Mouse (Mus musculus): ENCODE measurements around the gene Dagla. TPM values are rescaled to one million over a fixed set of nuclear protein-coding genes. Genes with fewer than 3 reads are reported as not detected.

Dagla gene
- total and polyA plus RNA-seq, 2 experiments: 0.18 to 0.93 TPM

- 61% methylated on average over 10 of the region's 10 CpGs for WGBS
These were observed 18.2 kb downstream of the Dagla start for GRCm38 (mm10) chr19:10286458-10286872.

DNA sequence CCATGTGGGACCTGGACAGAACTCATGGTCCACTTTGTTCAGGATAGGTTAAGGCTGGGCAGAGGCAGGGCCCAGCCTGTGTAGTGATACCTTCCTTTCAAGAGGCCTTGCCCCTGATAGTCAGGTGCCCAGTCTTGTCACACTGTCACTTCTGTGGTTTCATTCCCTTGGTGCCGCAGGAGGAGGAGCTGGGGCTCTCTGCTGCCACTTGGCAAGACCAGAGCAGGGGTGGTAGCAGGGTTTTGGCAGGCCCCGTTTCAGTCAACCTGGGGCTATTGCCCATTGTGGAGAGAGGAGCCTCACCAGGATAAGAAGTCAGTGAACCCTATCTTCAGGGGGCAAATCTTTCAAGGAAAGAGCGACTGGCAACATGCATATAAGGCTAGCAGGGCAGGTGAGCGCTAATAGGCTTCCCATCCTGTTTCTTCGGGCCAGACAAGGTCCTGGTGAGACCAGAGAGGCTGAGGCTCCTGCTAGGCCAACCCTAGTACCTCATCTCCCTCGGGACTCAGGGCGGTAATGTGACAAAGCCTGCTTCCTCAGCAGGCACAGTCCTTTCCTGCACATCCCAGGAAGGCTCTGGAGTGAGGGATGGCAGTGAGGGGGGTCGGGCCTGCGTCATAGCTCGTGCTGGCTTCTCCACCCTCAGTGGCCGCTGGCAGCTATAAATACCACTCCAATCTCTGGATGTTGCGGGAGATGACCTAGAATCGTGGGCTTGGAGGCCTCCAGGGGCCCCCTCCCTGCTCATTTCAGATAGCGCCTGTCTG lies 23.7 kb downstream of the Dagla start:
- no peak for TF ChIP-seq CTCF (IDR thresholded peaks at IDR 0.05; ENCODE audit: low read depth, low read length)
- TF ChIP-seq POLR2A (IDR thresholded peaks at IDR 0.05; ENCODE audit: extremely low read depth, insufficient read depth, low read length): no peak

More at GRCm38 (mm10) chr19:10286458-10286872, 18.2 kb downstream of the Dagla start:
- Histone ChIP-seq H3K9ac (ENCODE audit: low read depth, low read length) (no peak overlapping the region), H3K79me2 (ENCODE audit: control insufficient read depth, insufficient read depth, low read length) (no peaks in the 10 kb centered on the region), H3K36me3 (ENCODE audit: control insufficient read depth, insufficient read depth, low read length) (no peaks in the 10 kb centered on the region), H3K4me3 (ENCODE audit: insufficient read depth, low read depth, low read length) (no peak overlapping the region), H3K27ac (replicated peaks; ENCODE audit: insufficient read depth, low read depth, low read length) (no peak overlapping the region), H3K27me3 (ENCODE audit: control insufficient read depth, insufficient read depth, low read length) (no peaks in the 10 kb centered on the region), H3K4me1 (ENCODE audit: control insufficient read depth, insufficient read depth, low read length) (peaks cover 5% of the 10 kb centered on the region; the same call in 1 of the 2 replicates)
- DNase-seq (ENCODE audit: extremely low read depth, low read depth, low spot score): peak; percentile 17
- no peak for TF ChIP-seq POLR2A (IDR thresholded peaks at IDR 0.05; ENCODE audit: extremely low read depth, insufficient read depth, low read length)
- TF ChIP-seq CTCF (IDR thresholded peaks at IDR 0.05; ENCODE audit: low read depth, low read length): no peak

GRCm38 (mm10) chr19:10279668-10280067 lies 25.0 kb downstream of the Dagla start:
- H3K9ac ChIP-seq (ENCODE audit: low read depth, low read length): no peak overlapping the region
- no peaks in the 10 kb centered on the region for H3K27me3 ChIP-seq (ENCODE audit: control insufficient read depth, insufficient read depth, low read length)
- no peak overlapping the region for H3K27ac ChIP-seq (replicated peaks; ENCODE audit: insufficient read depth, low read depth, low read length)
- TF ChIP-seq POLR2A (IDR thresholded peaks at IDR 0.05; ENCODE audit: extremely low read depth, insufficient read depth, low read length): no peak
- TF ChIP-seq CTCF (IDR thresholded peaks at IDR 0.05; ENCODE audit: low read depth, low read length): no peak
- no peaks in the 10 kb centered on the region for H3K4me1 ChIP-seq (ENCODE audit: control insufficient read depth, insufficient read depth, low read length)
- H3K4me3 ChIP-seq (ENCODE audit: insufficient read depth, low read depth, low read length): no peak overlapping the region
- no peaks in the 10 kb centered on the region for H3K36me3 ChIP-seq (ENCODE audit: control insufficient read depth, insufficient read depth, low read length)
- H3K79me2 ChIP-seq (ENCODE audit: control insufficient read depth, insufficient read depth, low read length): no peaks in the 10 kb centered on the region
- 65% methylated on average over 9 of the region's 9 CpGs for WGBS
- peak; percentile 22 for DNase-seq (ENCODE audit: extremely low read depth, low read depth, low spot score)

More for the DNA sequence above, 23.7 kb downstream of the Dagla start:
- Histone ChIP-seq H3K4me1 (ENCODE audit: control insufficient read depth, insufficient read depth, low read length) (no peaks in the 10 kb centered on the region), H3K4me3 (ENCODE audit: insufficient read depth, low read depth, low read length) (no peak overlapping the region), H3K27me3 (ENCODE audit: control insufficient read depth, insufficient read depth, low read length) (no peaks in the 10 kb centered on the region), H3K27ac (replicated peaks; ENCODE audit: insufficient read depth, low read depth, low read length) (no peak overlapping the region), H3K9ac (ENCODE audit: low read depth, low read length) (no peak overlapping the region), H3K79me2 (ENCODE audit: control insufficient read depth, insufficient read depth, low read length) (no peaks in the 10 kb centered on the region), H3K36me3 (ENCODE audit: control insufficient read depth, insufficient read depth, low read length) (no peaks in the 10 kb centered on the region)
- 73% methylated on average over 14 of the region's 14 CpGs for WGBS
- no peak for DNase-seq (ENCODE audit: extremely low read depth, low read depth, low spot score)

- Histone ChIP-seq H3K27ac (replicated peaks; ENCODE audit: insufficient read depth, low read depth, low read length) (no peak overlapping the region), H3K9ac (ENCODE audit: low read depth, low read length) (no peak overlapping the region)
- WGBS: 72% methylated on average over 6 of the region's 6 CpGs
These were observed 25.9 kb downstream of the Dagla start for GRCm38 (mm10) chr19:10278669-10279324.

GRCm38 (mm10) chr19:10277759-10278158 lies 26.9 kb downstream of the Dagla start:
- WGBS: 61% methylated on average over 5 of the region's 5 CpGs
- Histone ChIP-seq H3K36me3 (ENCODE audit: control insufficient read depth, insufficient read depth, low read length) (no peaks in the 10 kb centered on the region), H3K27me3 (ENCODE audit: control insufficient read depth, insufficient read depth, low read length) (no peaks in the 10 kb centered on the region), H3K9ac (ENCODE audit: low read depth, low read length) (no peak overlapping the region), H3K4me3 (ENCODE audit: insufficient read depth, low read depth, low read length) (no peak overlapping the region), H3K4me1 (ENCODE audit: control insufficient read depth, insufficient read depth, low read length) (no peaks in the 10 kb centered on the region), H3K27ac (replicated peaks; ENCODE audit: insufficient read depth, low read depth, low read length) (0 out of 2 replicates have a peak overlapping the region, but pooled peaks have one; percentile 4), H3K79me2 (ENCODE audit: control insufficient read depth, insufficient read depth, low read length) (no peaks in the 10 kb centered on the region)
- TF ChIP-seq POLR2A (IDR thresholded peaks at IDR 0.05; ENCODE audit: extremely low read depth, insufficient read depth, low read length) (no peak), CTCF (IDR thresholded peaks at IDR 0.05; ENCODE audit: low read depth, low read length) (no peak)
- peak; percentile 40 for DNase-seq (ENCODE audit: extremely low read depth, low read depth, low spot score)

More at GRCm38 (mm10) chr19:10278669-10279324, 25.9 kb downstream of the Dagla start:
- Histone ChIP-seq H3K27me3 (ENCODE audit: control insufficient read depth, insufficient read depth, low read length) (no peaks in the 10 kb centered on the region), H3K4me1 (ENCODE audit: control insufficient read depth, insufficient read depth, low read length) (no peaks in the 10 kb centered on the region), H3K4me3 (ENCODE audit: insufficient read depth, low read depth, low read length) (no peak overlapping the region), H3K36me3 (ENCODE audit: control insufficient read depth, insufficient read depth, low read length) (no peaks in the 10 kb centered on the region), H3K79me2 (ENCODE audit: control insufficient read depth, insufficient read depth, low read length) (no peaks in the 10 kb centered on the region)
- no peak for DNase-seq (ENCODE audit: extremely low read depth, low read depth, low spot score)
- TF ChIP-seq POLR2A (IDR thresholded peaks at IDR 0.05; ENCODE audit: extremely low read depth, insufficient read depth, low read length) (no peak), CTCF (IDR thresholded peaks at IDR 0.05; ENCODE audit: low read depth, low read length) (no peak)

Measured in liver, adult 2 months (tissue).